9 mouse cellular contexts compared by ENCODE assay signal in the genomic region with DNA sequence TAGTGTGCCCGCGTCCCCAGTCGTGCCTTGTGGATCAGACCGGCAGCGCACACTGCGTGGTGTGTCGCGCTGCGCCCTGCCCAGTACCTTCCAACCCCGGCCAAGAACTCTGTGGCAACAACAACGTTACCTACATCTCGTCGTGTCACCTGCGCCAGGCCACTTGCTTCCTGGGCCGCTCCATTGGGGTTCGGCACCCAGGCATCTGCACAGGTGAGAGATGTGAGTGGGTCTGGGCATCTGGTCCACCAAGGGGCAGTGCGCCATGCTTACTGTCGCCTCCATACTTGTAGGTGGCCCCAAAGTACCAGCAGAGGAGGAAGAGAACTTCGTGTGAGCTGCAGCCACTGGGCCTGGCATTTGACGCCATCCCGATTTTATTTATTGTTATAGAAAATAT. TPM values are rescaled to one million over a fixed set of nuclear protein-coding genes. Genes with fewer than 3 reads are reported as not detected.
DNase-seq lines count a peak whose midpoint lies in the region; ATAC-seq and TF ChIP-seq lines count a peak whose summit lies in the region.
"Had no signal": no experiment of that assay in that cellular context is flagged by ENCODE, and none has a peak within 500 bp of the region (broad histone marks: within the 10 kb centered on the region; RNA-seq: fewer than 3 reads in every experiment).

No protein-coding gene starts in this region.

- no peak for ATAC-seq in kidney, embryonic 14.5 days (ENCODE audit: low FRiP score, low TSS enrichment)
- ATAC-seq in hindbrain, embryonic 12.5 days (ENCODE audit: low FRiP score): no peak
- ATAC-seq in midbrain, embryonic 11.5 days (ENCODE audit: low FRiP score): no peak

- H3K9me3 ChIP-seq in kidney, embryonic 14.5 days (ENCODE audit: control insufficient read depth, low read length): no peaks in the 10 kb centered on the region
- no peaks in the 10 kb centered on the region for H3K9me3 ChIP-seq in hindbrain, embryonic 12.5 days (replicated peaks)
- no peaks in the 10 kb centered on the region for H3K9me3 ChIP-seq in midbrain, embryonic 11.5 days (ENCODE audit: control insufficient read depth, low read length)

- no peaks in the 10 kb centered on the region for H3K36me3 ChIP-seq in kidney, embryonic 14.5 days (ENCODE audit: control insufficient read depth, insufficient read depth, low read length)
- no peaks in the 10 kb centered on the region for H3K36me3 ChIP-seq in hindbrain, embryonic 12.5 days
- H3K36me3 ChIP-seq in midbrain, embryonic 11.5 days (ENCODE audit: control insufficient read depth, insufficient read depth, low read length): no peaks in the 10 kb centered on the region

- no peak for TF ChIP-seq POLR2A in bone marrow macrophage, adult 2 months (IDR thresholded peaks at IDR 0.05; ENCODE audit: borderline replicate concordance, low read depth, low read length)

- peaks cover 21% of the 10 kb centered on the region for H3K4me1 ChIP-seq in kidney, embryonic 14.5 days (ENCODE audit: control insufficient read depth, insufficient read depth, low read length)
- peaks cover 5% of the 10 kb centered on the region for H3K4me1 ChIP-seq in bone marrow macrophage, adult 2 months (ENCODE audit: control insufficient read depth, insufficient read depth, low read length)
- H3K4me1 ChIP-seq in hindbrain, embryonic 12.5 days: peaks cover 34% of the 10 kb centered on the region
- H3K4me1 ChIP-seq in midbrain, embryonic 11.5 days (ENCODE audit: control insufficient read depth, insufficient read depth, low read length): peaks cover 8% of the 10 kb centered on the region

- no peak for DNase-seq in kidney, postnatal 4 days
- no peak for DNase-seq in midbrain, embryonic 11.5 days (ENCODE audit: low spot score, missing footprints)
- DNase-seq in yolk sac, embryonic 10.5 days (ENCODE audit: low spot score): no peak
- DNase-seq in adrenal gland, adult 2 months: no peak
- DNase-seq in thymus, postnatal 4 days: no peak

- peak overlapping the region; percentile 77 for H3K4me2 ChIP-seq in kidney, embryonic 14.5 days (replicated peaks; ENCODE audit: low read depth, low read length)
- peak overlapping the region; percentile 67 for H3K4me2 ChIP-seq in hindbrain, embryonic 12.5 days (replicated peaks)
- H3K4me2 ChIP-seq in midbrain, embryonic 11.5 days: peak overlapping the region; percentile 43

- no peak overlapping the region for H3K27ac ChIP-seq in kidney, embryonic 14.5 days (ENCODE audit: low read depth, low read length)
- H3K27ac ChIP-seq in bone marrow macrophage, adult 2 months (ENCODE audit: insufficient read depth, low read depth, low read length): no peak overlapping the region
- no peak overlapping the region for H3K27ac ChIP-seq in hindbrain, embryonic 12.5 days
- no peak overlapping the region for H3K27ac ChIP-seq in midbrain, embryonic 11.5 days (ENCODE audit: low read depth, low read length)

- no peak for TF ChIP-seq CTCF in bone marrow macrophage, adult 2 months (IDR thresholded peaks at IDR 0.05; ENCODE audit: low read depth, low read length)

- H3K4me3 ChIP-seq in kidney, embryonic 14.5 days (ENCODE audit: low read length): peak overlapping the region; percentile 43; the same call in 1 of the 2 replicates
- peak overlapping the region; percentile 78 for H3K4me3 ChIP-seq in bone marrow macrophage, adult 2 months (ENCODE audit: insufficient read depth, low read length)
- peak overlapping the region; percentile 36 for H3K4me3 ChIP-seq in hindbrain, embryonic 12.5 days
- 0 out of 2 replicates have a peak overlapping the region, but pooled peaks have one; percentile 25 for H3K4me3 ChIP-seq in midbrain, embryonic 11.5 days (ENCODE audit: low read depth, low read length)

- 31% methylated on average over 21 of the region's 21 CpGs for WGBS in kidney, embryonic 14.5 days
- WGBS in hindbrain, embryonic 12.5 days: 29% methylated on average over 21 of the region's 21 CpGs
- 27% methylated on average over 21 of the region's 21 CpGs for WGBS in midbrain, embryonic 11.5 days

- no peak overlapping the region for H3K9ac ChIP-seq in kidney, embryonic 14.5 days (ENCODE audit: low read depth, low read length)
- no peak overlapping the region for H3K9ac ChIP-seq in hindbrain, embryonic 12.5 days
- H3K9ac ChIP-seq in midbrain, embryonic 11.5 days (ENCODE audit: low read length): no peak overlapping the region

- H3K27me3 ChIP-seq in kidney, embryonic 14.5 days (ENCODE audit: control insufficient read depth, insufficient read depth, low read length): peaks cover 10% of the 10 kb centered on the region; the same call in 1 of the 2 replicates
- H3K27me3 ChIP-seq in hindbrain, embryonic 12.5 days: peaks cover 79% of the 10 kb centered on the region
- peaks cover 43% of the 10 kb centered on the region for H3K27me3 ChIP-seq in midbrain, embryonic 11.5 days (ENCODE audit: control insufficient read depth, insufficient read depth, low read length)

RNA-seq across cellular contexts. Expression of a gene that starts 4.1 kb away (rescaled TPM):
- 4.9 and 8.2 TPM in 2 replicates for polyA plus RNA-seq in kidney, embryonic 14.5 days (2014; fragmentation: Nextera tagmentation; extraction: Ambion mirVana)
- 1.0 and 1.1 TPM in 2 replicates for polyA plus RNA-seq in bone marrow macrophage, adult 2 months (2012; ENCODE audit: insufficient read depth, insufficient read length, missing spikeins)
- 2.3 and 2.7 TPM in 2 replicates for polyA plus RNA-seq in hindbrain, embryonic 12.5 days (2016; fragmentation: Nextera tagmentation; extraction: Ambion mirVana)
- 0.60 and 1.2 TPM in 2 replicates for polyA plus RNA-seq in midbrain, embryonic 11.5 days (2014; fragmentation: Nextera tagmentation; extraction: Ambion mirVana)
- 10 to 100 TPM in 1 of 2 experiments, 1 to 10 TPM in 1; 10.0 to 37.2 TPM for total RNA-seq in adrenal gland, adult 2 months (2021)
- polyA plus RNA-seq in adrenal gland, adult 2 months (2012; rRNA removed): 47.0 and 74.7 TPM in 2 replicates

RNA-seq across cellular contexts. Expression of a gene that starts 9.6 kb away (rescaled TPM):
- polyA plus RNA-seq in kidney, embryonic 14.5 days (2014; fragmentation: Nextera tagmentation; extraction: Ambion mirVana): not detected in 2 replicates
- polyA plus RNA-seq in bone marrow macrophage, adult 2 months (2012; ENCODE audit: insufficient read depth, insufficient read length, missing spikeins): not detected in 2 replicates
- 0.23 and 0.30 TPM in 2 replicates for polyA plus RNA-seq in hindbrain, embryonic 12.5 days (2016; fragmentation: Nextera tagmentation; extraction: Ambion mirVana)
- 0.10 and 0.40 TPM in 2 replicates for polyA plus RNA-seq in midbrain, embryonic 11.5 days (2014; fragmentation: Nextera tagmentation; extraction: Ambion mirVana)
- total RNA-seq in adrenal gland, adult 2 months (2021): under 1 TPM in 1 of 2 experiments, not detected in 1; 0.21 TPM
- polyA plus RNA-seq in adrenal gland, adult 2 months (2012; rRNA removed): 0.28 TPM in 1 of 2 replicates, not detected in the other
- total RNA-seq: gastrocnemius, adult 8-10 months had no signal

RNA-seq across cellular contexts. Expression of a gene that starts 12.2 kb away (rescaled TPM):
- polyA plus RNA-seq in kidney, embryonic 14.5 days (2014; fragmentation: Nextera tagmentation; extraction: Ambion mirVana): 101 and 136 TPM in 2 replicates
- polyA plus RNA-seq in bone marrow macrophage, adult 2 months (2012; ENCODE audit: insufficient read depth, insufficient read length, missing spikeins): 2.9 and 3.4 TPM in 2 replicates
- 189 and 198 TPM in 2 replicates for polyA plus RNA-seq in hindbrain, embryonic 12.5 days (2016; fragmentation: Nextera tagmentation; extraction: Ambion mirVana)
- polyA plus RNA-seq in midbrain, embryonic 11.5 days (2014; fragmentation: Nextera tagmentation; extraction: Ambion mirVana): 109 and 129 TPM in 2 replicates
- total RNA-seq in adrenal gland, adult 2 months (2021): 100 to 1,000 TPM in 1 of 2 experiments, 10 to 100 TPM in 1; 68.1 to 105 TPM
- polyA plus RNA-seq in adrenal gland, adult 2 months (2012; rRNA removed): 138 and 146 TPM in 2 replicates

RNA-seq across cellular contexts. Expression of a gene that starts 14.4 kb away (rescaled TPM):
- polyA plus RNA-seq in kidney, embryonic 14.5 days (2014; fragmentation: Nextera tagmentation; extraction: Ambion mirVana): 95.9 and 104 TPM in 2 replicates
- 23.3 and 27.6 TPM in 2 replicates for polyA plus RNA-seq in bone marrow macrophage, adult 2 months (2012; ENCODE audit: insufficient read depth, insufficient read length, missing spikeins)
- 103 and 108 TPM in 2 replicates for polyA plus RNA-seq in hindbrain, embryonic 12.5 days (2016; fragmentation: Nextera tagmentation; extraction: Ambion mirVana)
- 69.9 and 81.9 TPM in 2 replicates for polyA plus RNA-seq in midbrain, embryonic 11.5 days (2014; fragmentation: Nextera tagmentation; extraction: Ambion mirVana)
- 10 to 100 TPM; 51.6 to 51.8 TPM for total RNA-seq in adrenal gland, adult 2 months (2021)
- polyA plus RNA-seq in adrenal gland, adult 2 months (2012; rRNA removed): 222 and 226 TPM in 2 replicates

RNA-seq across cellular contexts. Expression of a gene that starts 26.3 kb away (rescaled TPM):
- 0.11 and 0.61 TPM in 2 replicates for polyA plus RNA-seq in kidney, embryonic 14.5 days (2014; fragmentation: Nextera tagmentation; extraction: Ambion mirVana)
- polyA plus RNA-seq in bone marrow macrophage, adult 2 months (2012; ENCODE audit: insufficient read depth, insufficient read length, missing spikeins): not detected in 2 replicates
- polyA plus RNA-seq in hindbrain, embryonic 12.5 days (2016; fragmentation: Nextera tagmentation; extraction: Ambion mirVana): 0.42 and 0.72 TPM in 2 replicates
- 0.08 and 0.32 TPM in 2 replicates for polyA plus RNA-seq in midbrain, embryonic 11.5 days (2014; fragmentation: Nextera tagmentation; extraction: Ambion mirVana)
- total RNA-seq in adrenal gland, adult 2 months (2021): not detected
- polyA plus RNA-seq in adrenal gland, adult 2 months (2012; rRNA removed): 0.18 and 0.68 TPM in 2 replicates
- total RNA-seq: gastrocnemius, adult 8-10 months had no signal

Comparison
In these comparisons a context has a peak if more than half of its experiments do, and no peak if none do; other contexts are left out.
1. H3K4me3 ChIP-seq: peak in every context shown above with its lines; median percentile 78 in bone marrow macrophage, adult 2 months; 43 in kidney, embryonic 14.5 days; 36 in hindbrain, embryonic 12.5 days; 25 in midbrain, embryonic 11.5 days.
2. RNA of a gene that starts 12.2 kb away (polyA plus RNA-seq): 189 to 198 TPM in hindbrain, embryonic 12.5 days, 138 to 146 TPM in adrenal gland, adult 2 months, 101 to 136 TPM in kidney, embryonic 14.5 days and 109 to 129 TPM in midbrain, embryonic 11.5 days; 2.9 to 3.4 TPM in bone marrow macrophage, adult 2 months; every median in the first group is over 10 times any median in the second.
3. Peak in every context shown above with its lines, with median percentiles within 50 percentile points of each other: H3K4me2 ChIP-seq.